Mouse (Mus musculus): Measurements from ENCODE around the gene Slc25a13. TPM values are rescaled to one million over a fixed set of nuclear protein-coding genes. Genes with fewer than 3 reads are reported as not detected.

The Slc25a13 gene
- total RNA-seq, 1 experiment from 2014 or later = 22.9 TPM

DNA sequence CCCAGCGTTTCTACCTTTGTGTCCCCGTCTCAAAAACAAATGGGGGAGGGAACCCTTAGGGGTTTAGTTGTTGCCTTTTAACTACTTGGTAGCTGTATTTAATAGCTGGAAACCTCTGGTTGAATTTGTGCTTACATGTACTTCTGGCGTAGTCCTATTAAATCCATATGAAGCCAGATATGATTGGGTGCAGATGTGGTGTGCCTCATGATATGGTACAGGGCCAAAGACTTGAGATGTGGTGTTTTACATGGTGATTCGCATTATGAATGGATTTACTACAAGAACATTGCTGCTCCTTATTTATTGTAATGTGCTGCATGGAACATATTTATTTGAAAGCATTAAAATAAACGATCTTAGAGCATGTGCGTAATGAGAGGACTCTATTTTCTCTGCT is 189.3 kb downstream of the Slc25a13 start:
- no peak for DNase-seq

- DNase-seq = no peak
Measured at GRCm38 (mm10) chr6:6023976-6024375, 193.0 kb downstream of the Slc25a13 start.

GRCm38 (mm10) chr6:6016931-6017330 is 200.0 kb downstream of the Slc25a13 start:
- DNase-seq = no peak

GRCm38 (mm10) chr6:6015616-6016015 is 201.4 kb downstream of the Slc25a13 start:
- no peak for DNase-seq

DNA sequence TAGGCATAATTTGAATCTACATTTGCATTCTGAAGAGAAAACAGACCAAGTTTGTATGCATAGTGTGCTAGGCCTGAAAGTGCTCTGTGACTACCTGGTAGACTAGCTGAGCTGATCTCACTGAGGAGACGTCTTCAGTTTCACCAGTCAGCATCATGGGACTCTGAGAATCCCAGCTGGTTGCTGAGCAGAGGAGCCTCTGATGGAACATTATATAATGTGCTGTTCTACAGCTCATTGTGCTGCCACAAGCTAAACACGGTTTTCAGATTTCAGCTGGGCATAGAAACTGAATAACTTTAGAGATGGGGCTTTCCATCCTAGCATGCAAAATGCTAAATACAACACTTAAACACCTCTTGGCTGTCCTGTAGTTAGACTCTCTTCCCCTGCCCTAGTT is 205.6 kb downstream of the Slc25a13 start:
- DNase-seq = no peak

GRCm38 (mm10) chr6:6005762-6006431 is 211.1 kb downstream of the Slc25a13 start:
- DNase-seq = peak; percentile 74

DNA sequence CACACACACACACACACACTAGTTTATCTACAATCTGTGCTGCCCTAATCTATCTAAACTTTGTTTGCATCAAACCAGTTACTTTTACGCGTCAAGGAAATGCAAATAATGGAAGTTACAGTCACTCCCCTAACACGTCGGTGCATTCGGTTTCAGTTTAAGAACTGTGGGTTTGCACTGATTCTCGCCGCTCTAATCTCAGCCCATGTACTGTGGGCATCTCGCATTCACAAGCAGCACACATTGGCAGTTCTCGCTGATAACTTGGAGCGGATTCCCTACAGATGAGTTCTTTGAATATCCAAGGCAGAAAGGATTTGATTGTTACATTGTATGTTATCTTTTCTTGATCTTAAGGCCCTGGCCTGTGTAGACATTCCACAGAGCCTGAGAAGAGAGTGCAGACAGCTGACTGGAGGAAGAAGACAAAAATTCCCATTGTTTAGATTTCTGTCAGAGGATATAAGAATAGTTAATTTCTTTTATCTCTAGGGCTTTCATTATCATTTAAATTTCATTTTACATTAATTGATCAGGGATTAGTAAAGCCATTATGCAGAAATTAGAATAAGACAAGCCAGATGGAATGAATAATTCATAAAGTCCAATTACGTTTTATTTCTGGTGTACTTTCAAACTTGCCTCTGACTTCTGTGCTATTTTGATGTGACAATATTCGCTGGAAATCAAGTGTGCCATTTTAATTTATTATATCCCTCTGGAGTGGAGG is 212.1 kb downstream of the Slc25a13 start:
- no peak for DNase-seq

GRCm38 (mm10) chr6:6002061-6002460 is 214.9 kb downstream of the Slc25a13 start:
- DNase-seq = no peak

DNA sequence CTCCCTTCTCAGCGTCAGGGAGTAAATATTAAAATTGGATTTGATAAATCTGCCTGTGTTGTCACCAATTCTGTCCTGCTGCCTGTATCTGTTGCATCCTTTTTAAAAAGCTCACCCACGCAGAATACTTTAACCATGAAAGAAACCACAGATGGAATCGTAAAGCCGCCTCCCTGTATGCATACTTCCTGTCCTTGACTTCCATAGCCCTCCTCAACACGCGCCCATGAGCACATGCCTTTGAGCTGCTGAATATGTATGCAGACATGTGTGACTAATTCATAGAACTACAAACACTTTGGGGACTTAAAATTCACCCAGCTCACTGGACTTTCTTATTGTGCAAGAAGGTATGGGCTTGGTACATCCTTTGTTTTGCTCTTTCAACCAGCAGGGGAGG is 219.4 kb downstream of the Slc25a13 start:
- DNase-seq = no peak

DNA sequence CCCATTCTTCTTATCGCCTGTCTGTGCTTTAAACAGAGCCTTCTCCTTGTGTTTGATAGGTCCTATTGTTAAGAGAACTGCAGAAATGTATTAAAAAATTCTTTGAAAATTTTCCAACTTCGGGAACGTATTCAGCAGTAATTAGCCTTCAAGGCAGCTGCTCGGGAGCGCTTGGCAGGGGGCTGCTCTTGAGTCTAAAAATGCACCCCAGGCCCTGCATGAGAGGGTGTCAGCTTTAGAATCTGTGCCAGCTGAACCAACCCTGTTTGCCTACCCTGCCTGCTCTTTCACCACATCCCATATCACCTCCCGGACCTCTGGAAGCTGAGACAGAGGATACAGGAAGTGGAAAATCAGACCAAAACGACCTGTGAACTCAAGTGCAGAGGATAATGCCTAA is 223.9 kb downstream of the Slc25a13 start:
- DNase-seq = no peak

- peak; percentile 43 for DNase-seq
Measured at GRCm38 (mm10) chr6:5991817-5992755, 224.9 kb downstream of the Slc25a13 start.

DNA sequence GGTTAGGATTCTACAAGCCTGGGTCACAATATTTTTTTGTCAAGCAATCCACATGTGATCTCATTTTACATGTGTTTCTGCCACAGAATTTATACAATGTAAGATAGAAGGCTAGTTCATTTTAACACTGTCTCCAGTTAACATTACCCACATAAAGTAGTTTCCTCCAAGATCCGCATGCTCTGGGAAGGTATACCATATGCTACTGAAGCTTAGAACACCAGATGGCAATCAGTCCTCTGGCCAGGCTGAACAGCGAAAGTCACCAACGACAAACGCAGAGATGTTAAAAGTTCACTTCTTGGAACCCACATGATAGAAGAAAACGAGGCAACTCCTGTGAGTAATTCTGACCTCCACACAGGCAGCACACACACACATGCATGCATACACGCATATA is 225.7 kb downstream of the Slc25a13 start:
- DNase-seq = no peak
